Comparison of ENCODE assay signal across 9 mouse cellular contexts in genomic region chr17:51790387-51791060, GRCm38 (mm10). TPM values are rescaled to one million over a fixed set of nuclear protein-coding genes. Genes with fewer than 3 reads are reported as not detected.
DNase-seq lines count a peak whose midpoint lies in the region; ATAC-seq and TF ChIP-seq lines count a peak whose summit lies in the region.
"Had no signal": no experiment of that assay in that cellular context is flagged by ENCODE, and none has a peak within 500 bp of the region (broad histone marks: within the 10 kb centered on the region; RNA-seq: fewer than 3 reads in every experiment).

No protein-coding gene starts in this region.

- H3K4me1 ChIP-seq in kidney, embryonic 14.5 days (ENCODE audit: control insufficient read depth, insufficient read depth, low read length), result no peaks in the 10 kb centered on the region
- H3K4me1 ChIP-seq in forebrain, postnatal 0 days (ENCODE audit: insufficient read depth), result peaks cover 11% of the 10 kb centered on the region; the same call in 1 of the 2 replicates

- H3K4me3 ChIP-seq in kidney, embryonic 14.5 days (ENCODE audit: low read length), result no peak overlapping the region
- no peak overlapping the region for H3K4me3 ChIP-seq in forebrain, postnatal 0 days (ENCODE audit: low read depth, low read length)

- DNase-seq in kidney, postnatal 36 days, result no peak
- DNase-seq in embryo, embryonic 10 days (ENCODE audit: low spot score), result peak; percentile 57
- DNase-seq in forebrain, postnatal 0 days, result peak; percentile 67
- DNase-seq in neural tube, embryonic 10.5 days (ENCODE audit: extremely low spot score, low spot score), result peak; percentile 24
- no peak for DNase-seq in spleen, adult 18-20 months
- DNase-seq in thymus, adult 18-20 months, result no peak
- no peak for DNase-seq in frontal cortex, postnatal 36 days (ENCODE audit: low spot score in 2 of 2)
- DNase-seq: adrenal gland, postnatal 36 days had no signal

- 12% methylated on average over 8 of the region's 8 CpGs for WGBS in kidney, embryonic 14.5 days
- WGBS in forebrain, postnatal 0 days, result 16% methylated on average over 8 of the region's 8 CpGs

- no peaks in the 10 kb centered on the region for H3K36me3 ChIP-seq in kidney, embryonic 14.5 days (ENCODE audit: control insufficient read depth, insufficient read depth, low read length)
- H3K36me3 ChIP-seq in forebrain, postnatal 0 days (ENCODE audit: insufficient read depth), result no peaks in the 10 kb centered on the region

- H3K27me3 ChIP-seq in kidney, embryonic 14.5 days (ENCODE audit: control insufficient read depth, insufficient read depth, low read length), result no peaks in the 10 kb centered on the region
- no peaks in the 10 kb centered on the region for H3K27me3 ChIP-seq in forebrain, postnatal 0 days (ENCODE audit: insufficient read depth, low read length)

- 0 out of 2 replicates have a peak overlapping the region, but pooled peaks have one; percentile 1 for H3K4me2 ChIP-seq in kidney, embryonic 14.5 days (replicated peaks; ENCODE audit: low read depth, low read length)
- H3K4me2 ChIP-seq in forebrain, postnatal 0 days (ENCODE audit: low read depth), result peak overlapping the region; percentile 27

- H3K9ac ChIP-seq in kidney, embryonic 14.5 days (ENCODE audit: low read depth, low read length), result no peak overlapping the region
- no peak overlapping the region for H3K9ac ChIP-seq in forebrain, postnatal 0 days

- TF ChIP-seq CTCF in forebrain, postnatal 0 days (IDR thresholded peaks at IDR 0.05; ENCODE audit: low read depth), result no peak

- no peaks in the 10 kb centered on the region for H3K9me3 ChIP-seq in kidney, embryonic 14.5 days (ENCODE audit: control insufficient read depth, low read length)
- no peaks in the 10 kb centered on the region for H3K9me3 ChIP-seq in forebrain, postnatal 0 days (ENCODE audit: low read length)

- ATAC-seq in kidney, embryonic 14.5 days (ENCODE audit: low FRiP score, low TSS enrichment), result 0 out of 2 replicates have a peak, but pooled peaks have one; percentile 49
- peak; percentile 80 for ATAC-seq in forebrain, postnatal 0 days

- no peak overlapping the region for H3K27ac ChIP-seq in kidney, embryonic 14.5 days (ENCODE audit: low read depth, low read length)
- peak overlapping the region; percentile 73 for H3K27ac ChIP-seq in forebrain, postnatal 0 days (ENCODE audit: low read depth, low read length)

RNA-seq across cellular contexts. Expression of gene Satb1, which starts 42.6 kb away (rescaled TPM):
- polyA plus RNA-seq in kidney, embryonic 14.5 days (2014; fragmentation: Nextera tagmentation; extraction: Ambion mirVana), result 9.0 and 12.7 TPM in 2 replicates
- 48.5 and 49.8 TPM in 2 replicates for total RNA-seq in forebrain, postnatal 0 days (2014; rRNA removed)
- polyA plus RNA-seq in forebrain, postnatal 0 days (2015; fragmentation: Nextera tagmentation; extraction: Ambion mirVana), result 23.2 and 26.8 TPM in 2 replicates

Comparison
In these comparisons a context has a peak if more than half of its experiments do, and no peak if none do; other contexts are left out.
1. DNase-seq: peak in embryo, embryonic 10 days (single experiment), forebrain, postnatal 0 days (single experiment) and neural tube, embryonic 10.5 days (single experiment); none in kidney, postnatal 36 days (0 of 2), spleen, adult 18-20 months (0 of 2), thymus, adult 18-20 months (0 of 2) and frontal cortex, postnatal 36 days (0 of 2).